Comparison of ENCODE assay signal across 8 mouse cellular contexts in the genomic region with DNA sequence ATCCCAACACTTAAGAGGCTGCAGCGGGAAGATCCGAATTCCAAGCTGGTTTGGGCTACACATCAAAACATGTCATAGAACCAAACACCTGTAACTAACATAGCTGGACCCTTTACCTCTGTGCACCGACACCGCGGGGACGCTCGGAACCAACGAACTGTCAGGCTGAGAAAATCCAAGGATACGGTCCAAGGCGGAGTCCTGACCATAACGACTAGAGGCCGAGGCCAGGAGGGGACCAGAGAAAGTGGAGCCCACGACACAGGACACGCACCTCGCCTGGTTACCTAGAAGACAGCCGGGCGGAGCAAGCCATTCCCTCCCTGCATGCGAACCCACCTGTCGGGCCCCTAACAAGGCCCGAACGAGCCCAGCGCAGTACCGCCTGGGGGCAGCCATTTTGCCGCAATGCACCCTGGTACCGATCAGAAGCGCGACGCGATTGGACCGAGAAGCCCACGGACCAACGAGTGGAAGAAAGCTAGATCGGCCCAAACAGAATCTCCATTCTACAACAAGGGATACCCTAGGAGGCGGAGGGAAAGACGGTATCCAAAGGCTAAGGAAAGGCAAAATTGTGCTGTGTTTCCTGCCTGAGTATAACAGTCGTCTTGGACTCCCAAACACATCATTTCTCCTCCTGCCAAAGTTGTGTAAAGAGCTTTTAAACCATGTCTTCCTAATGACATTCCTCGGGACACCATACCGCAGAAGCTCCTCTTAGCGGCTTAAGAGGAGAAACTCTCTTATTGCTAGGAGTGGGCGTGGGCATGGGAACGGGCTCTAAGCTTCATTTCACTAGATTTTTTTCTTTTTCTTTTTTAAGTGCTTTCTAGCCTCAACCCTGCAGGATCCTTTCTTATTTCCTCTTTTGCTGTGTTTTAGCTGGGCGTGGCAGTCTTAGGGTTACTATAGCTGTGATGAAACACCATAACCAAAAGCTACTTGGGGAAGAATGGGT. TPM values are rescaled to one million over a fixed set of nuclear protein-coding genes. Genes with fewer than 3 reads are reported as not detected.
DNase-seq lines count a peak whose midpoint lies in the region; ATAC-seq and TF ChIP-seq lines count a peak whose summit lies in the region.

A gene (minus strand): TSS at position 423 of the 961 bp plus-strand sequence.

- peak; percentile 5; the same call in 1 of the 2 replicates for TF ChIP-seq CTCF in stomach, postnatal 0 days (IDR thresholded peaks at IDR 0.05; ENCODE audit: low read depth)

- WGBS in heart, embryonic 14.5 days = 1% methylated on average over 42 of the region's 42 CpGs
- under 1% methylated on average over 42 of the region's 42 CpGs for WGBS in liver, embryonic 13.5 days (ENCODE audit: insufficient replicate concordance)
- 1% methylated on average over 42 of the region's 42 CpGs for WGBS in neural tube, embryonic 11.5 days
- WGBS in stomach, postnatal 0 days = under 1% methylated on average over 42 of the region's 42 CpGs

- peak within 1 kb of the TSS; percentile 84 for H3K9ac ChIP-seq in heart, embryonic 14.5 days (ENCODE audit: low read length)
- H3K9ac ChIP-seq in liver, embryonic 13.5 days = peak within 1 kb of the TSS; percentile 87
- H3K9ac ChIP-seq in neural tube, embryonic 11.5 days (ENCODE audit: low read length) = peak within 1 kb of the TSS; percentile 84
- peak within 1 kb of the TSS; percentile 89 for H3K9ac ChIP-seq in stomach, postnatal 0 days (ENCODE audit: low read length)

- peak; percentile 80 for ATAC-seq in heart, embryonic 14.5 days (ENCODE audit: insufficient number of reproducible peaks, insufficient read depth, low FRiP score, low read depth)
- peak; percentile 91 for ATAC-seq in liver, embryonic 13.5 days (ENCODE audit: low read depth)
- no peak for ATAC-seq in neural tube, embryonic 11.5 days (ENCODE audit: insufficient read depth, low FRiP score, low TSS enrichment)
- ATAC-seq in stomach, postnatal 0 days (ENCODE audit: low FRiP score, low TSS enrichment) = peak; percentile 96

- 0 out of 2 replicates have a peak, but pooled peaks cover 2% of the 10 kb centered on the region for H3K4me1 ChIP-seq in brown adipose tissue, adult 24 weeks (ENCODE audit: control insufficient read depth, insufficient read depth, insufficient read length, low read length)
- peaks cover 2 to 7% of the 10 kb centered on the region in 2 experiments; a peak in 3 of 4 replicates for H3K4me1 ChIP-seq in heart, embryonic 14.5 days (ENCODE audit: control insufficient read depth in 2 of 2, insufficient read depth in 2 of 2, low read length in 2 of 2)
- H3K4me1 ChIP-seq in liver, embryonic 13.5 days (replicated peaks) = peaks cover 47% of the 10 kb centered on the region
- H3K4me1 ChIP-seq in neural tube, embryonic 11.5 days (ENCODE audit: control insufficient read depth, insufficient read depth, low read length) = peaks cover 3% of the 10 kb centered on the region; the same call in 1 of the 2 replicates
- 0 out of 2 replicates have a peak, but pooled peaks cover 2% of the 10 kb centered on the region for H3K4me1 ChIP-seq in stomach, postnatal 0 days (replicated peaks; ENCODE audit: control insufficient read depth, insufficient read depth)

- peaks cover 25% of the 10 kb centered on the region for H3K36me3 ChIP-seq in heart, embryonic 14.5 days (ENCODE audit: control insufficient read depth, insufficient read depth, low read length)
- H3K36me3 ChIP-seq in liver, embryonic 13.5 days = peaks cover 30% of the 10 kb centered on the region
- peaks cover 2% of the 10 kb centered on the region; the same call in 1 of the 2 replicates for H3K36me3 ChIP-seq in neural tube, embryonic 11.5 days (ENCODE audit: control insufficient read depth, insufficient read depth, low read length)
- peaks cover 7% of the 10 kb centered on the region; the same call in 1 of the 2 replicates for H3K36me3 ChIP-seq in stomach, postnatal 0 days (ENCODE audit: control insufficient read depth, insufficient read depth, low read length)

- H3K9me3 ChIP-seq in heart, embryonic 14.5 days (ENCODE audit: control insufficient read depth, low read length) = no peaks in the 10 kb centered on the region
- H3K9me3 ChIP-seq in liver, embryonic 13.5 days (replicated peaks) = no peaks in the 10 kb centered on the region
- no peaks in the 10 kb centered on the region for H3K9me3 ChIP-seq in neural tube, embryonic 11.5 days (ENCODE audit: control insufficient read depth, low read length)
- H3K9me3 ChIP-seq in stomach, postnatal 0 days (ENCODE audit: control insufficient read depth, low read length) = no peaks in the 10 kb centered on the region

- peak within 1 kb of the TSS; percentile 58; the same call in 1 of the 2 replicates for H3K27ac ChIP-seq in brown adipose tissue, adult 24 weeks (replicated peaks; ENCODE audit: low read depth, low read length)
- H3K27ac ChIP-seq in heart, embryonic 14.5 days (replicated peaks in 1 of 2; ENCODE audit: control insufficient read depth in 1 of 2, insufficient read depth in 1 of 2, low read depth in 2 of 2, low read length in 2 of 2) = peak within 1 kb of the TSS; percentile 61 to 74
- H3K27ac ChIP-seq in liver, embryonic 13.5 days = peak within 1 kb of the TSS; percentile 82
- no peak within 1 kb of the TSS for H3K27ac ChIP-seq in neural tube, embryonic 11.5 days (ENCODE audit: low read depth, low read length)
- peak within 1 kb of the TSS; percentile 73 for H3K27ac ChIP-seq in stomach, postnatal 0 days (replicated peaks)

- no peaks in the 10 kb centered on the region for H3K27me3 ChIP-seq in heart, embryonic 14.5 days (ENCODE audit: control insufficient read depth, insufficient read depth, low read length)
- H3K27me3 ChIP-seq in liver, embryonic 13.5 days = no peaks in the 10 kb centered on the region
- no peaks in the 10 kb centered on the region for H3K27me3 ChIP-seq in neural tube, embryonic 11.5 days (ENCODE audit: control insufficient read depth, insufficient read depth, low read length)
- H3K27me3 ChIP-seq in stomach, postnatal 0 days (ENCODE audit: control insufficient read depth, insufficient read depth, low read length) = no peaks in the 10 kb centered on the region

- H3K4me3 ChIP-seq in brown adipose tissue, adult 24 weeks (ENCODE audit: insufficient read depth, low read depth, low read length) = peak within 1 kb of the TSS; percentile 80
- H3K4me3 ChIP-seq in heart, embryonic 14.5 days (ENCODE audit: control insufficient read depth in 1 of 2, insufficient read depth in 1 of 2, low read depth in 1 of 2, low read length in 2 of 2) = peak within 1 kb of the TSS; percentile 81 to 96
- peak within 1 kb of the TSS; percentile 85 for H3K4me3 ChIP-seq in liver, embryonic 13.5 days (replicated peaks)
- peak within 1 kb of the TSS; percentile 81 for H3K4me3 ChIP-seq in neural tube, embryonic 11.5 days (ENCODE audit: low read depth, low read length)
- peak within 1 kb of the TSS; percentile 85 for H3K4me3 ChIP-seq in stomach, postnatal 0 days (ENCODE audit: low read depth, low read length)

- no peak for TF ChIP-seq EP300 in stomach, postnatal 0 days (optimal IDR thresholded peaks at IDR 0.05)

- DNase-seq in CD4-positive, CD25-positive, alpha-beta regulatory T cell, adult 2 months (ENCODE audit: low read depth, low spot score) = peak; percentile 88
- peak; percentile 76 for DNase-seq in fibroblast of lung, adult 2 months (ENCODE audit: low read depth)
- peak; percentile 91 for DNase-seq in kidney, postnatal 14 days
- DNase-seq in liver, embryonic 13.5 days = peak; percentile 76
- DNase-seq in neural tube, embryonic 11.5 days (ENCODE audit: low spot score) = peak; percentile 88
- peak; percentile 85 for DNase-seq in stomach, postnatal 0 days (ENCODE audit: low spot score)

- H3K4me2 ChIP-seq in heart, embryonic 14.5 days (ENCODE audit: low read length) = peak within 1 kb of the TSS; percentile 79
- H3K4me2 ChIP-seq in liver, embryonic 13.5 days = peak within 1 kb of the TSS; percentile 80
- H3K4me2 ChIP-seq in neural tube, embryonic 11.5 days (ENCODE audit: low read depth) = peak within 1 kb of the TSS; percentile 56
- peak within 1 kb of the TSS; percentile 84 for H3K4me2 ChIP-seq in stomach, postnatal 0 days (replicated peaks; ENCODE audit: low read depth)

RNA-seq across cellular contexts. Expression of the gene that starts here (rescaled TPM):
- 33.8 and 38.9 TPM in 2 replicates for polyA plus RNA-seq in brown adipose tissue, adult 24 weeks (2012; ENCODE audit: insufficient read depth, insufficient read length, missing spikeins)
- polyA plus RNA-seq in heart, embryonic 14.5 days (2014; fragmentation: Nextera tagmentation; extraction: Ambion mirVana) = 23.9 and 25.7 TPM in 2 replicates
- 19.1 and 20.2 TPM in 2 replicates for polyA plus RNA-seq in liver, embryonic 13.5 days (2015; fragmentation: Nextera tagmentation; extraction: Ambion mirVana)
- 35.9 and 37.3 TPM in 2 replicates for polyA plus RNA-seq in neural tube, embryonic 11.5 days (2014; fragmentation: Nextera tagmentation; extraction: Ambion mirVana)
- polyA plus RNA-seq in stomach, postnatal 0 days (2015; fragmentation: Nextera tagmentation; extraction: Ambion mirVana) = 12.8 and 15.0 TPM in 2 replicates
